Mouse (Mus musculus) retina, postnatal 1 day (tissue): Measurements from ENCODE around the gene P2ry4.

ENCODE experiments used
- DNase-seq: peaks from one replicate; pipeline ENCODE4 v3.0.0-alpha.2; 2012

Gene P2ry4

DNA sequence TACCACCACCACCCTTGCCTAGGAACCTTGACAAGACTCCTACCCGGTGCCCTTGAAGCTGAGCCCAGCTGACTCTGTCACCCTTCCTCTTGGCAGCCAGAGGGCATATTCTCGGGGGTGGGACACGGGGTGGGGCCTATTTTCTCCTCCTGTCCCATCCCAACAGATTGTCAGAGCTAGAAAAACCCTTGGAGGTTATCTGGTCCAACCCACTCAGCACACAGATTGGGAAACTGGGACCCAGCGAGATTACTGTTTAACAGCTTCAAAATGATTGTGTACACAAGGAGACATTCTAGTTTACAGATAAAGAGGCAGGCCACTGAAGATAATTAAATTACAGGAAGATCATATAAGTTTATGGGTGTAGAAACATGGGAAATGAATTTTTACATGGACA is at the start of gene P2ry4:
P2ry4 (minus strand) TSS at position 79 of the 400 bp plus-strand sequence.
- no peak for DNase-seq

DNA sequence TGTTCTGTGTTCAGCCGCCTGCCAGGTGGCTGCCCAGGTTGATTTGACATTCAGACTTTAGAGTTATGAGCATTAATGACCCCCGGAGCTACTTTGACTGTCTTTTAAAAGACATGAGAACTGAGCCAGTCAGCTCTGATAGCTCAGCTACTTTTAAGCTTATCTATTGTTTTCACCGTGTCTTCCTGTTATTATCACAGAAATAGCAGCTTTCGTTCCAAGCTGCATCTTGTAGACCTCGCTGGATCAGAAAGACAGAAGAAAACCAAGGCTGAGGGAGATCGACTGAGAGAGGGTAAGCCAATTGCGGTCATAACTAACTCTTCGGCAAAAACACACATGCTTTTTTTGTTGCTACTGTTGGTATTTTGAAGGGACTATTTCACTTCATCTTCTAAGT is 43.8 kb upstream of the P2ry4 start:
- DNase-seq: no peak

DNA sequence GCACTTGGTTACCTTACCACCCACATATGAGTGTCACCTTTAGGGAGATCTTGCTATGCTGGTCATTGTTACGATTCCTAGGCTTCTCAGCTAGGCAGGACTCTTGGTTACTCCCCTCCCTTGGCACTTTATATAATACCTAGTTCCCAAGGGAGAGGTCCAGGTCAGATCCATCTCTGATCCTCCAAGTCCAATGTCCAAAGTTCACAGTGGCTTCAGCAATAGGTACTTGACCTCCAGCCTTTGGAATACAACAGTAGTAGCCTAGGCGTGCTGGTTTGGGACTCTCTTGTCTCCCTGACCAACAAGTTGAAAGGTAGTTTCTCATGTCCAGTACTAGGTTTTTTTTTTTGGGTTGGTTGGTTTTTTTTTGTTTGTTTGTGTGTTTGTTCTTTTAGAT is 34.4 kb upstream of the P2ry4 start:
- DNase-seq: no peak

DNA sequence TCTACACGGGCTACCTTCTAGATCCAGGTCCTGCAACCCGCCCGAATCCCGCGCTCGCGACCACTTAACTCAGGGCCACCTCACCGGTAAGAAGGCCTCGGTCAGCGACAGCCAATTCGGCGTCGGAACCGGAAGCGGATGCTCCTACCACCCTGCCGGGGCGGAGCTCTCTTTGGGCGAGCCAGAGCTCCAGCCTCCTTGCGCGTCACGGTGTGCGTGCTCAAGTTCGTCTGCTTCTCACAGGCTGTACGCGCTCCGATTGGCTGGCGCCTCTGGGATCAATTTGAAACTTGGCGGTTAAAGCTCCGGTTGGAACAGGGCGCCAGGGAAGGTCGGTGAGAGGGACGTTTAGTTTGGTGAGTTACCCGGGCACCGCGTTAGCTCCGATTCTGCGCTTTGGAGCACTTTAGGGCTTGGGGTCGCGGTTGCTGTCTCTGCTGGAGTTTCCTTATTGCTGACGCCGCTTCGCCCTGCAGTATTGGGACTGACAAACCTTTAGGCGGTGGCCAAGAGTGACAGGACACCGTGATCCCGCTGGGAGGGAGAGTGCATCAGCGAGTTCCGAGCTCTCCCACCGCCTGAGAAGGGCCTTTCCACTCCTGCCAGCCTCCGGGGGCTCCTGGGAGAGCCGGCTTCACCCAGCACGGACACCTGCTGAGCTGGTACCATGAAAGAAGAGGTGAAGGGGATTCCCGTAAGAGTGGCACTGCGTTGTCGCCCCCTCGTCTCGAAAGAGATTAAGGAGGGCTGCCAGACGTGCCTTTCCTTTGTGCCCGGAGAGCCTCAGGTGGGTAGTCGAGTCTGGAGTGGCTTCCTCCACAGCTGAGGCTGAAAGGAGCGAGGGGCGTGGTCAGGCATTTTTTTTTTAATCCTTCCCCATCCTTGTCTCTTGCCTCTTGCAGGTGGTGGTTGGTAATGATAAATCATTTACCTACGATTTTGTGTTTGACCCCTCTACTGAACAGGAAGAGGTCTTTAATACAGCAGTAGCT is 31.4 kb upstream of the P2ry4 start, which contains the start of gene Pdzd11:
Pdzd11 (minus strand) TSS at position 767 of the 992 bp plus-strand sequence.
- DNase-seq: peak; percentile 96

DNA sequence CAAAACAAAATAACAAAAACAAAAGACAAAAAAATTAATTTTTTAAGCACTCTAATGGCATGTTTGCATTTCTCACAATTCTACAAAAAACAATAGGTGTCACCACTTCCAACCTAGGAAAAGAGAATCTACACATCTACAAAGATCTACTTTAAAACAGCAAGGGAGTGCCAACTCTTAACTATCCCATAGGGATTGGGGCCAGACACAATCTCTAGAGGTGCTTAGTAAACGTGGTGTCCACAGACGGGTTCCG is 30.8 kb upstream of the P2ry4 start, which contains the start of gene Kif4:
Kif4 (plus strand) TSS at position 192 of the 256 bp plus-strand sequence.
- no peak for DNase-seq

DNA sequence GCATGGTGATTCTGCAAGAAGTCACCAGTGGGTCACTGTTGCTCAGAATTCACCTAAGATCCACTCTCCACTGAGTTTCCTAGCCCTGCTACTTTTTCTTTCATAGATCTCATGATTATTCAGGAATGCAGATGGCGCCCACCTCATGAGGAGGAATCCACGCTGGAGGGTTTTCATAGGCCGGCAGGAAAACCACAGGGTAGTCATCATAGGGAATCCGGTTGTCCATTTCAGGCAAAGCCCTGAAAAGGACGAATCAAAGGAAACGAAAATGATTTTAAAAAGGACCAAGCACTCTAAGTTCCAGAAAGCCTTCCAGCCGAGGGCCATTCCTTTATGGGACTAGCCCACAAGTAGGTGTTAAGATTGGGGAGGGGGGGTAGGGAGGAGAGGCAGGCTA is 30.5 kb upstream of the P2ry4 start:
- no peak for DNase-seq

DNA sequence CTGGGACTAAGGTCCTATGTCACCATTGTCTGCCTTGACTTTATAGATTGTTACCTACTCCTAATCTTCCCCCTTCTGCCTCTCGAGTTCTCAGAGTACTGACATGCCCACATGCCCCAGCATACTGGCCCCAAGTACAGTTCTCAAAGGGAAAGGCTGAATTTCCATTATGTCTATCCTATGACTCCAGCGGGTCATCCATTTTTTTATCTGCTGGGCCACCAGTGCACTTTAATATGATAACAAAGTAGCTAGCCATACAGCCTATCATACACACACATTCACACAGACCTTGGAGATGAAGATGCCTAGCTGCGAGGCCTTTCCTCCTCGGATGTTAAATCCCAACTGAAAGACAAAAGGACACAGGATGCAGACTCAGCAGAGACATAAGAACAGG is 29.6 kb upstream of the P2ry4 start:
- DNase-seq: no peak

DNA sequence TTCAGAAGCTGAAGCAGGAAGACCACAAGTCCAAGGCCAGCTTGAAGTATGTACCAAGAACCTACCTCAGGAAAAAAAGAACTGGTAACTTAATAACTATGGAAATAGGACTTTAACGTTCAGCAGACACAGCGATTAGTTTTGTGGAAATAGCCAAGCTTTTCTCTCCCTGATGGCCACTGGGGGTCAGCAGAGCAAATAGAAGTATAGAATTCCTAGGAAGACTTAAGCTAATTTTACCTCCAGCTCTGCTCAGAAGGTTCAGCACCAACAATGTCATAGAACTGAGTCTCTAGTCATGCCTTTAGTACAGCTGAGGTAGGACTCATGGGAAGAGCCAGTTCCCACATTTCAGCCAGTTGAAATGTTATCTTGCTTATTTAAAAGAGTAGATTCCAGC is 26.7 kb upstream of the P2ry4 start:
- DNase-seq: no peak

DNA sequence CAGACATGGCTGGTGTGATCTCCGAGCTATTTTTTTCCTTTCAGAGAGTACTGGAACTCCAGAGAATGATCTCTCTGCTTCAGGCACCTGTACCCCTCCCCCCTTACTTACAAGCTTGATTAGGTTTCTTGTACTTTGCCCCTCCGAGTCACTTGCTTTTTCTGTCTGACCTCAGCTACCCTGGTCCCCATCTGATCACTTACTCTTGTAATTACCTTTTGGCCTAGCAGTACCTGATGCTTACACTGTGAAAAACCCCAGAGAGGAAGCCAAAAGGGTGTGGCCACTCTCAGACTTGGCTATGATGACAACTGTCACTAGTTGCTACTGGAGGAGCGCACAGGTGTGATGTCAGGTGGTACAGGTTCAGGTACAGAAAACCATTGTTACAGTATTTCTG is 23.8 kb upstream of the P2ry4 start:
- no peak for DNase-seq

DNA sequence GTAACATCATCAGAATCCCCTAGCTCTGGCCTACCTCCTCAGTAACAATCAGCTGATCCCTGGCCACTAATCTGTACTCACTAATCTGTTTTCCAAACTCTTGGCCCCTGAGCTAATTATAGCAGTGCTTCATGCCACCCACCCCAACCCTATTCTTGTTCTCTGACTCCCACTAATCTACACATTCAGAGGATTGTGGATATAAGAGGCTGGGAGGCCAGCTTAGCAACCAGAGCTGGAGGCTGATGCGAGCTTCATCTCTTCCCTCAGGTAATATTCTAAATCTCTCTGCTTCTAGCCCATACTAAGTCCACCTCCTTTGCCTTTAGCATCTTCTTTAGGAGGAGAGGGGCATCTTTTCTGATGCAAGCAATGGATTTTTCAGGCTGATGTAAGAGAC is 10.6 kb upstream of the P2ry4 start, which contains the start of gene Arr3:
Arr3 (plus strand) TSS at position 184 of the 400 bp plus-strand sequence.
- peak; percentile 57 for DNase-seq

DNA sequence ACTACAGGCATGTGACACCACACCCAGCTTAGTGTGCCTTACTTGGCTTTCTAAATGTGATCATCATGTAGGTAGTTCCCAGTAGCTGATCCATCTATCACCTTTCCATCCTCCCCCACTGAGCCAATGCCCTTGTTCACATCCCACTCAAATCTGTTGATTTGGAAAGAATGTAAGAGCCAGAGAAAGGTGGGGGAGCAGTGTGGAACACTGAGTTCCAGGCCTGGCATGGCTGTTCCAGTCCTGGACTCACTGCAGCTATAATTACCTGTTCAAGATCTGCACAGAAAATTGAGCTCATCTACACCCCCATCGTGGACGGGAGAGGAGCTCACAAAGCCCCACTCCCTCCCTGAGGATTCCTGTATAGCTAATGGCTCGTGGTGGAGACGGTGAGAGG is 5.1 kb upstream of the P2ry4 start:
- DNase-seq: no peak

DNA sequence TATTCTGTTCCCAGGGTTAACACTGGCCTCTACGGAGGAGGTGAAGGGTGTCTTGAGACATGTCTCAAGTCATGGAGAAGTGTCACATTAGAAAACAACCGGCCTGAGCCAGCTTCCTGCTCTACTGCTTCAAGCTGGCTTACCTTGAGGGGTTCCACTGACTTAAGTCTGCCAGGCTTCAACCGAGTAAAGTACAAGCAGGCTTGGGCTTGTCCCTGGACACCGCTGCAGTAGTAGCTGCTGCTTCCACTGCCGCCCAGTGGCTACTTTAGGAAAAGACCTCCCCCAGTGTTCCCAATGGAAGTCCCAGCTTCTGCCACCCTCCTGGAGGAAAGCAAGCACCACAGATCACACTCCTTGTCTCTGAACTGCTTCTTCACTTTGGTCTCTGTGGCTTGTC is 2.8 kb upstream of the P2ry4 start:
- DNase-seq: peak; percentile 56

DNA sequence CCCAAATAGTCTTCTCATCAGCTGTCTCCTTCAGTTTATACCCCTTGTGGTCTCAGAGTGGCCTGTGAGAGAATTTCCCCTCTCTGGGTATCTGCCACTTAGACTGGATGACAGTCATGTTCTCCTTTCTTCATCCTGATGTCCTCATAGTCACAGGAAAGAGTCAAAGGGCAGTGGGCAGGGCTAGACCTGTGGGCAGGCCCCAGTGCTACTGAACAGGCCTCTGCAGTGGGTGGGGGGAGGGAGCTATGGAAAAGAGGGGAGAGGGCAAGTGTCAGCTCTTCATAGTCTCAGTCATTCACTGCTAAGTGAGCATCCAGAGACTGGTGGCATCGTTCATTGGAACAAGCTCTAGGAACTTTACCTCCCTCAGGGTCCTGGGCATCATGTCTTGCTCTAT is 22.7 kb downstream of the P2ry4 start, which contains the start of gene Awat1:
Awat1 (plus strand) TSS at position 301 of the 400 bp plus-strand sequence.
- DNase-seq: no peak

DNA sequence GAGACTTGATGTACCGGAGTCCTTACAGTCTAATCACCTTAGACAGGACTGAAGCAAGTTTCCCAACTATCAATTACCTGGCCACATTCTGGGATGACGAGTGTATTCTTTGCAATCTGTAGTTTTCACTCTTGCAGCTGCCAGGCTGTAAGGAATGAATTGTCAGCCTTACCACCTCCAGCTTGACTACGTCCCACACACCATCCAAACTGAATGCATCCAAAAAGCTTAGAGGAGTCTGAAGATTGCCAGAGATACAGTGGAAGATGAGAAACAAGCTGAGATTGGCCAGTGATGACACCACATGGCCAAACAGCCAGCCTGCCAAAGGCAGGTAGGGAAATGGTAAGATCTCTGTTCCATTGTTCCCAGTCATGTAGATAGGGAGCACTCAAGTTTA is 29.0 kb downstream of the P2ry4 start:
- DNase-seq: no peak

DNA sequence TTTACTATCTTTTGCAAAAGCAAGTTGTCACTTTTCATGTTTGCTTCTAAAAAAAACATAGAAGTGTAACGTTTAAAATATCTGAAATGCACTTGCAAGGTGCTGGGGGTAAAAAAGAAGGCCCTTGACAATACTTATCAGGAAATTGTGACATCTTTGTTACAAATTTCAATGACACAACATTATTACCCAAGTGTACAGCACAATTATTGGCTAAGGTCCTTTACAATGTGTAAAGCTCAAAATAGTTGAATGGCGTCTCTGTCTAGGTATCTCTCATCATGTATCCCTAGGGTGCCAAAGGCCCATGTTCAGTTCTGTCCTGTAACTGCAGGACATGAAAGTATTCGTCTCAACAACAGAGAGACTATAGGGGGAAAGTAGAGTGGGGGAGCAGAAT is 38.6 kb downstream of the P2ry4 start:
- no peak for DNase-seq
